Mouse (Mus musculus) thymus, postnatal 36 days (tissue): ENCODE data around the gene Dnase1l2.
"Not testable (repeated sequence)": the region's sequence is repeated elsewhere in the genome, so short reads cannot be mapped to it uniquely, and the experiment has no call there.

Experiments
- DNase-seq, 2 experiments: peaks; one replicate each; pipeline ENCODE4 v3.0.0; 2022; ENCODE audit warnings: mixed read lengths in 2 of 2

Gene Dnase1l2

GRCm38 (mm10) chr17:24427170-24427557, 15.7 kb downstream of the Dnase1l2 start:
- no peak for DNase-seq

- DNase-seq, result peak; percentile 63 to 68
Observed at GRCm38 (mm10) chr17:24426471-24427169, 16.3 kb downstream of the Dnase1l2 start, which contains the start of gene Eci1. TSS of gene Eci1 (plus strand) at chr17:24426641.

- no peak for DNase-seq
Observed at GRCm38 (mm10) chr17:24425905-24426304, 17.0 kb downstream of the Dnase1l2 start.

- not testable (repeated sequence) for DNase-seq
Observed at GRCm38 (mm10) chr17:24425326-24425725, 17.6 kb downstream of the Dnase1l2 start.

GRCm38 (mm10) chr17:24424489-24424888, 18.4 kb downstream of the Dnase1l2 start:
- no peak for DNase-seq

- DNase-seq, result no peak
Observed at GRCm38 (mm10) chr17:24423114-24423513, 19.8 kb downstream of the Dnase1l2 start.

- DNase-seq, result no peak
Observed at GRCm38 (mm10) chr17:24416051-24416652, 26.8 kb downstream of the Dnase1l2 start.

GRCm38 (mm10) chr17:24415011-24415410, 27.9 kb downstream of the Dnase1l2 start:
- no peak for DNase-seq

- peak; percentile 88 to 91 for DNase-seq
Observed at GRCm38 (mm10) chr17:24414230-24414976, 28.5 kb downstream of the Dnase1l2 start, which contains the start of gene Rnps1. TSS of gene Rnps1 (plus strand) at chr17:24414565.

- peak; percentile 49 to 54 for DNase-seq
Observed at GRCm38 (mm10) chr17:24413557-24414211, 29.2 kb downstream of the Dnase1l2 start.

GRCm38 (mm10) chr17:24407116-24407803, 35.6 kb downstream of the Dnase1l2 start:
- DNase-seq, result no peak

GRCm38 (mm10) chr17:24402371-24402770, 40.5 kb downstream of the Dnase1l2 start:
- DNase-seq, result no peak

- no peak for DNase-seq
Observed at GRCm38 (mm10) chr17:24394456-24394855, 48.4 kb downstream of the Dnase1l2 start.

GRCm38 (mm10) chr17:24393527-24393926, 49.4 kb downstream of the Dnase1l2 start:
- DNase-seq, result no peak

GRCm38 (mm10) chr17:24391149-24391548, 51.8 kb downstream of the Dnase1l2 start:
- DNase-seq, result no peak
